Mouse (Mus musculus) CH12.LX (cell line): Measurements from ENCODE around the gene Tada2b. TPM values are rescaled to one million over a fixed set of nuclear protein-coding genes. Genes with fewer than 3 reads are reported as not detected.

Experiments
- DNase-seq: peaks from one replicate; pipeline ENCODE4 v3.0.0-alpha.2; 2013; ENCODE audit errors: extremely low read depth
- H3K27ac ChIP-seq: 2 replicates; pipeline ENCODE4 v1.5.1; 2012; ENCODE audit warnings: low read depth, mild to moderate bottlenecking, control low read depth, moderate library complexity; ENCODE audit not compliant: insufficient read depth
- H3K27me3 ChIP-seq: replicated peaks from 2 replicates; pipeline ENCODE3; 2012; ENCODE audit warnings: inconsistent platforms
- H3K36me3 ChIP-seq, 2 experiments: replicated peaks in 1 of 2; 2 replicates each; pipeline versions ENCODE3 to v1.6.1; 2012; ENCODE audit warnings: inconsistent platforms in 1 of 2, low read length in 1 of 2, mild to moderate bottlenecking in 1 of 2, mixed read lengths in 1 of 2, moderate library complexity in 1 of 2; ENCODE audit not compliant: control insufficient read depth in 1 of 2, insufficient read depth in 1 of 2
- H3K4me1 ChIP-seq, 2 experiments: 2 replicates each; pipeline ENCODE4 v1.6.1; 2012; ENCODE audit warnings: inconsistent platforms in 1 of 2, moderate library complexity in 1 of 2; ENCODE audit not compliant: insufficient read depth in 2 of 2, control insufficient read depth in 1 of 2
- H3K4me2 ChIP-seq: 2 replicates; pipeline ENCODE4 v1.6.1; 2012; ENCODE audit warnings: low read depth, mild to moderate bottlenecking, control low read depth; ENCODE audit not compliant: poor library complexity, insufficient read depth, severe bottlenecking
- H3K4me3 ChIP-seq, 3 experiments: fragments of 150-350 bp in 1 of 3; sonication (generic) in 1 of 3; replicated peaks in 1 of 3; 2 replicates each; pipeline versions ENCODE3 to v1.5.1; 2011 to 2012; ENCODE audit warnings: low read depth in 2 of 3, low read length in 2 of 3, mild to moderate bottlenecking in 2 of 3, moderate library complexity in 2 of 3, control low read depth in 1 of 3, improper control_type of control experiment in 1 of 3, inconsistent platforms in 1 of 3, mixed read lengths in 1 of 3; ENCODE audit not compliant: poor library complexity in 1 of 3
- H3K79me2 ChIP-seq: replicated peaks from 2 replicates; pipeline ENCODE4 v1.6.1; 2012; ENCODE audit warnings: mild to moderate bottlenecking, moderate library complexity; ENCODE audit not compliant: control insufficient read depth, poor library complexity, insufficient read depth, severe bottlenecking; ENCODE audit errors: extremely low read depth
- H3K9ac ChIP-seq: 2 replicates; pipeline ENCODE4 v1.6.1; 2012; ENCODE audit warnings: low read depth, mild to moderate bottlenecking, control low read depth, moderate library complexity; ENCODE audit not compliant: insufficient read depth
- H3K9me3 ChIP-seq: replicated peaks from 2 replicates; pipeline ENCODE3; 2012; ENCODE audit warnings: low read length, inconsistent platforms, mixed read lengths
- BHLHE40 ChIP-seq: IDR thresholded peaks from 2 replicates; pipeline ENCODE4 v1.6.1; 2011; ENCODE audit warnings: mild to moderate bottlenecking, low read depth, low read length, improper control_type of control experiment
- CHD1 ChIP-seq: IDR thresholded peaks from 2 replicates; pipeline ENCODE4 v1.6.1; 2012; ENCODE audit warnings: low read depth, low read length, improper control_type of control experiment, inconsistent platforms
- CHD2 ChIP-seq: IDR thresholded peaks from 2 replicates; pipeline ENCODE4 v1.6.1; 2011; ENCODE audit warnings: low read length, improper control_type of control experiment
- CTCF ChIP-seq, 2 experiments: IDR thresholded peaks in 1 of 2; conservative IDR thresholded peaks in 1 of 2; 2 replicates each; pipeline ENCODE4 v1.5.1; 2011 to 2012; ENCODE audit warnings: low read depth in 2 of 2, low read length in 2 of 2, improper control_type of control experiment in 1 of 2, inconsistent platforms in 1 of 2, mild to moderate bottlenecking in 1 of 2, moderate library complexity in 1 of 2
- E2F4 ChIP-seq: IDR thresholded peaks from 2 replicates; pipeline ENCODE4 v1.6.1; 2011; ENCODE audit warnings: low read depth, low read length, improper control_type of control experiment; ENCODE audit not compliant: insufficient replicate concordance
- ELF1 ChIP-seq: IDR thresholded peaks from 2 replicates; pipeline ENCODE4 v1.6.1; 2014; ENCODE audit warnings: low read depth, mild to moderate bottlenecking, inconsistent platforms, low read length, improper control_type of control experiment
- EP300 ChIP-seq: IDR thresholded peaks from 2 replicates; pipeline ENCODE4 v1.6.1; 2011; ENCODE audit warnings: low read length, improper control_type of control experiment
- ETS1 ChIP-seq: conservative IDR thresholded peaks from 2 replicates; pipeline ENCODE4 v1.6.1; 2012; ENCODE audit warnings: low read depth, mild to moderate bottlenecking, inconsistent platforms, low read length, improper control_type of control experiment, moderate library complexity
- GABPA ChIP-seq: IDR thresholded peaks from 2 replicates; pipeline ENCODE4 v1.6.1; 2012; ENCODE audit warnings: low read depth, low read length, improper control_type of control experiment, inconsistent platforms; ENCODE audit not compliant: insufficient replicate concordance
- HCFC1 ChIP-seq: IDR thresholded peaks from 2 replicates; pipeline ENCODE4 v1.6.1; 2012; ENCODE audit warnings: low read depth, mild to moderate bottlenecking, inconsistent platforms, low read length, improper control_type of control experiment
- IRF4 ChIP-seq: IDR thresholded peaks from 2 replicates; pipeline ENCODE4 v1.6.1; 2014; ENCODE audit warnings: low read depth, mild to moderate bottlenecking, inconsistent platforms, low read length, improper control_type of control experiment
- JUN ChIP-seq: IDR thresholded peaks from 2 replicates; pipeline ENCODE4 v1.6.1; 2011; ENCODE audit warnings: low read depth, mild to moderate bottlenecking, low read length, improper control_type of control experiment, moderate library complexity; ENCODE audit not compliant: insufficient read depth
- JUND ChIP-seq: conservative IDR thresholded peaks from 2 replicates; pipeline ENCODE4 v1.6.1; 2011; ENCODE audit warnings: low read depth, low read length, improper control_type of control experiment
- KAT2A ChIP-seq: IDR thresholded peaks from 2 replicates; pipeline ENCODE4 v1.6.1; 2012; ENCODE audit warnings: low read length, improper control_type of control experiment, inconsistent platforms; ENCODE audit not compliant: insufficient replicate concordance
- MAFK ChIP-seq: IDR thresholded peaks from 2 replicates; pipeline ENCODE4 v1.6.1; 2011; ENCODE audit warnings: low read length, improper control_type of control experiment; ENCODE audit not compliant: insufficient replicate concordance
- MAX ChIP-seq: IDR thresholded peaks from 2 replicates; pipeline ENCODE4 v1.6.1; 2011; ENCODE audit warnings: low read length, improper control_type of control experiment
- MAZ ChIP-seq: IDR thresholded peaks from 2 replicates; pipeline ENCODE4 v1.6.1; 2012; ENCODE audit warnings: low read depth, mild to moderate bottlenecking, inconsistent platforms, low read length, improper control_type of control experiment, moderate library complexity
- MEF2A ChIP-seq: IDR thresholded peaks from 2 replicates; pipeline ENCODE4 v1.6.1; 2014; ENCODE audit warnings: low read depth, mild to moderate bottlenecking, inconsistent platforms, low read length, improper control_type of control experiment, borderline replicate concordance
- MXI1 ChIP-seq: IDR thresholded peaks from 2 replicates; pipeline ENCODE4 v1.6.1; 2011; ENCODE audit warnings: mild to moderate bottlenecking, low read depth, low read length, improper control_type of control experiment
- MYC ChIP-seq: IDR thresholded peaks from 2 replicates; pipeline ENCODE4 v1.6.1; 2011; ENCODE audit warnings: low read depth, mild to moderate bottlenecking, improper control_type of control experiment, low read length
- NELFE ChIP-seq: IDR thresholded peaks from 2 replicates; pipeline ENCODE4 v1.6.1; 2011; ENCODE audit warnings: low read depth, low read length, improper control_type of control experiment
- NRF1 ChIP-seq: IDR thresholded peaks from 2 replicates; pipeline ENCODE4 v1.6.1; 2014; ENCODE audit warnings: low read depth, mild to moderate bottlenecking, inconsistent platforms, low read length, improper control_type of control experiment, moderate library complexity
- PAX5 ChIP-seq: IDR thresholded peaks from 2 replicates; pipeline ENCODE4 v1.6.1; 2012; ENCODE audit warnings: low read length, inconsistent platforms, mixed read lengths
- POLR2A ChIP-seq: IDR thresholded peaks from 2 replicates; pipeline ENCODE4 v1.6.1; 2011; ENCODE audit warnings: low read depth, mild to moderate bottlenecking, improper control_type of control experiment, low read length
- POLR2AphosphoS2 ChIP-seq: IDR thresholded peaks from 2 replicates; pipeline ENCODE4 v1.6.1; 2011; ENCODE audit warnings: low read depth, low read length, improper control_type of control experiment
- RAD21 ChIP-seq: IDR thresholded peaks from 2 replicates; pipeline ENCODE4 v1.6.1; 2011; ENCODE audit warnings: low read depth, mild to moderate bottlenecking, low read length, improper control_type of control experiment, moderate library complexity
- RCOR1 ChIP-seq: conservative IDR thresholded peaks from 2 replicates; pipeline ENCODE4 v1.6.1; 2012; ENCODE audit warnings: low read depth, mild to moderate bottlenecking, inconsistent platforms, low read length, improper control_type of control experiment
- SIN3A ChIP-seq: IDR thresholded peaks from 2 replicates; pipeline ENCODE4 v1.6.1; 2012; ENCODE audit warnings: low read length, improper control_type of control experiment, inconsistent platforms
- SMC3 ChIP-seq: IDR thresholded peaks from 2 replicates; pipeline ENCODE4 v1.6.1; 2011; ENCODE audit warnings: low read depth, low read length, improper control_type of control experiment
- TBP ChIP-seq: conservative IDR thresholded peaks from 2 replicates; pipeline ENCODE4 v1.6.1; 2011; ENCODE audit warnings: low read depth, low read length, improper control_type of control experiment
- TCF12 ChIP-seq: IDR thresholded peaks from 2 replicates; pipeline ENCODE4 v1.6.1; 2014; ENCODE audit warnings: low read depth, mild to moderate bottlenecking, inconsistent platforms, low read length, improper control_type of control experiment
- UBTF ChIP-seq: IDR thresholded peaks from 2 replicates; pipeline ENCODE4 v1.6.1; 2012; ENCODE audit warnings: low read depth, mild to moderate bottlenecking, inconsistent platforms, low read length, improper control_type of control experiment, moderate library complexity
- USF1 ChIP-seq: IDR thresholded peaks from 2 replicates; pipeline ENCODE4 v1.6.1; 2014; ENCODE audit warnings: low read depth, mild to moderate bottlenecking, inconsistent platforms, low read length, improper control_type of control experiment
- USF2 ChIP-seq: conservative IDR thresholded peaks from 2 replicates; pipeline ENCODE4 v1.6.1; 2011; ENCODE audit warnings: low read depth, low read length, improper control_type of control experiment
- ZC3H11A ChIP-seq: IDR thresholded peaks from 2 replicates; pipeline ENCODE4 v1.6.1; 2012; ENCODE audit warnings: low read depth, mild to moderate bottlenecking, inconsistent platforms, low read length, improper control_type of control experiment
- ZKSCAN1 ChIP-seq: IDR thresholded peaks from 2 replicates; pipeline ENCODE4 v1.6.1; 2012; ENCODE audit warnings: low read depth, inconsistent platforms, low read length, improper control_type of control experiment, borderline replicate concordance
- ZMIZ1 ChIP-seq: IDR thresholded peaks from 2 replicates; pipeline ENCODE4 v1.6.1; 2012; ENCODE audit warnings: low read depth, mild to moderate bottlenecking, inconsistent platforms, low read length, improper control_type of control experiment
- ZNF384 ChIP-seq: IDR thresholded peaks from 2 replicates; pipeline ENCODE4 v1.6.1; 2012; ENCODE audit warnings: low read depth, low read length, improper control_type of control experiment, inconsistent platforms
- dilution Hi-C: fragments of 300-500 bp; cut with MboI; formaldehyde crosslinking; loops from 2 replicates; pipeline ENCODE4 v1.14.3; 2020; ENCODE audit warnings: low sequenced_read_pairs; ENCODE audit not compliant: extremely low pct_unique_long_range_greater_than_20kb, extremely low pct_ligation_motif_present
- in situ Hi-C: fragments of 300-500 bp; cut with MboI; formaldehyde crosslinking; loops from 3 replicates; pipeline ENCODE4 v1.14.3; 2019; ENCODE audit warnings: low sequenced_read_pairs, low pct_ligation_motif_present, low pct_unique_long_range_greater_than_20kb, mixed read lengths
- polyA plus RNA-seq: library from polyadenylated mRNA; unstranded; fragments of >175 nt; gene quantifications from 2 replicates; pipeline ENCODE4 v1.2.1, GENCODE M21; 2012; ENCODE audit warnings: low read depth; ENCODE audit not compliant: insufficient read length
- total RNA-seq, 2 experiments: library from RNA; depleted of rRNA; stranded (reverse); fragments of 300-350 nt in 1 of 2; fragments of >200 nt in 1 of 2; gene quantifications; 2 replicates each; pipeline ENCODE4 v1.2.3; 2012 to 2014

Gene Tada2b
- total and polyA plus RNA-seq, 3 experiments = 3.0 to 12.5 (median 4.8) TPM

- Histone ChIP-seq H3K4me1 (peaks cover 3 to 27% of the 10 kb centered on the region in 2 experiments; a peak in 2 of 4 replicates), H3K36me3 (peaks cover 14 to 32% of the 10 kb centered on the region in 2 experiments), H3K4me2 (peak within 1 kb of the TSS; percentile 95), H3K4me3 (peak within 1 kb of the TSS; percentile 95 to 99 (median 99))
- TF ChIP-seq PAX5 = no peak
- TF ChIP-seq ELF1 = peak; percentile 91
- no peak for TF ChIP-seq RAD21
- TF ChIP-seq MXI1 = peak; percentile 88
- TF ChIP-seq SMC3 = no peak
- peak; percentile 87 for TF ChIP-seq BHLHE40
- no peak for TF ChIP-seq UBTF
- no peak for TF ChIP-seq E2F4
- peak; percentile 75; the same call in 1 of the 2 replicates for TF ChIP-seq KAT2A
- peak; percentile 92 for TF ChIP-seq NRF1
- no peak for TF ChIP-seq ZMIZ1
- peak; percentile 62; the same call in 1 of the 2 replicates for TF ChIP-seq TBP
- TF ChIP-seq MAZ = no peak
- TF ChIP-seq MYC = peak; percentile 66
- peak; percentile 72 for TF ChIP-seq MAX
- TF ChIP-seq JUND = no peak
- TF ChIP-seq CHD1 = no peak
- no peak for TF ChIP-seq RCOR1
- no peak for TF ChIP-seq EP300
- TF ChIP-seq USF1 = no peak
- TF ChIP-seq MEF2A = no peak
- TF ChIP-seq POLR2A = peak; percentile 95
- TF ChIP-seq JUN = no peak
- TF ChIP-seq ETS1 = 0 out of 2 replicates have a peak, but pooled peaks have one; percentile 13
- TF ChIP-seq IRF4 = 0 out of 2 replicates have a peak, but pooled peaks have one; percentile 6
- peak; percentile 86; the same call in 1 of the 2 replicates for TF ChIP-seq POLR2AphosphoS2
- TF ChIP-seq ZC3H11A = no peak
- no peak for TF ChIP-seq CTCF (conservative IDR thresholded peaks at IDR 0.05 in 1 of 2, IDR thresholded peaks at IDR 0.05 in 1 of 2; ENCODE audit: low read depth in 2 of 2, low read length in 2 of 2)
- peak; percentile 85 for TF ChIP-seq HCFC1
- TF ChIP-seq ZNF384 = no peak
- no peak for TF ChIP-seq MAFK
- TF ChIP-seq NELFE = peak; percentile 79
- no peak for TF ChIP-seq USF2
- TF ChIP-seq TCF12 = peak; percentile 69; the same call in 1 of the 2 replicates
- peak; percentile 93 for TF ChIP-seq CHD2
- TF ChIP-seq GABPA = no peak
- peak; percentile 73 for TF ChIP-seq SIN3A
- no peak for TF ChIP-seq ZKSCAN1
- TF ChIP-seq, all 38 proteins: peak for 17
- in situ Hi-C loops (no loop called here), dilution Hi-C loops (no loop called here)
- Histone ChIP-seq H3K27me3 (no peaks in the 10 kb centered on the region), H3K9me3 (no peaks in the 10 kb centered on the region), H3K9ac (peak within 1 kb of the TSS; percentile 88), H3K27ac (peak within 1 kb of the TSS; percentile 19; the same call in 1 of the 2 replicates), H3K79me2 (peaks cover 43% of the 10 kb centered on the region)
- DNase-seq = peak; percentile 100
Measured at GRCm38 (mm10) chr5:36464709-36465661, 19.1 kb downstream of the Tada2b start, which contains the start of gene Grpel1. Gene Grpel1, plus strand, starts transcription at chr5:36464998.
